Mouse (Mus musculus) liver, embryonic 16.5 days (tissue): ENCODE data around the gene Pbsn. TPM values are rescaled to one million over a fixed set of nuclear protein-coding genes. Genes with fewer than 3 reads are reported as not detected.
"Not testable (repeated sequence)": the region's sequence is repeated elsewhere in the genome, so short reads cannot be mapped to it uniquely, and the experiment has no call there.

Experiments used
- ATAC-seq: fragments of 200-750 bp; cut with Nextera tagmentation; 2 replicates; pipeline ENCODE4 v1.8.0; 2017; ENCODE audit warnings: low read depth, mild to moderate bottlenecking, moderate number of reproducible peaks, moderate library complexity
- H3K27ac ChIP-seq: fragments of 300-500 bp; sonication (generic); 2 replicates; pipeline ENCODE4 v1.5.1; 2014; ENCODE audit warnings: mild to moderate bottlenecking, low read length
- H3K27me3 ChIP-seq: fragments of 300-500 bp; sonication (generic); 2 replicates; pipeline ENCODE4 v1.6.1; 2014; ENCODE audit warnings: low read depth, low read length, mixed read lengths; ENCODE audit not compliant: control insufficient read depth, insufficient read depth
- H3K36me3 ChIP-seq: fragments of 300-500 bp; sonication (generic); 2 replicates; pipeline ENCODE4 v1.6.1; 2014; ENCODE audit warnings: mild to moderate bottlenecking; ENCODE audit not compliant: control insufficient read depth, insufficient read depth
- H3K4me1 ChIP-seq: fragments of 300-500 bp; sonication (generic); 2 replicates; pipeline ENCODE4 v1.6.1; 2014; ENCODE audit warnings: low read depth, low read length, mixed read lengths; ENCODE audit not compliant: control insufficient read depth
- H3K4me2 ChIP-seq: fragments of 300-500 bp; sonication (generic); 2 replicates; pipeline ENCODE4 v1.6.1; 2014; ENCODE audit warnings: low read depth, low read length, mixed read lengths
- H3K4me3 ChIP-seq: fragments of 300-500 bp; sonication (generic); 2 replicates; pipeline ENCODE4 v1.5.1; 2014; ENCODE audit warnings: low read depth, mild to moderate bottlenecking, low read length
- H3K9ac ChIP-seq: fragments of 300-500 bp; sonication (generic); 2 replicates; pipeline ENCODE4 v1.6.1; 2014; ENCODE audit warnings: low read depth, low read length
- H3K9me3 ChIP-seq: fragments of 300-500 bp; sonication (generic); replicated peaks from 2 replicates; pipeline ENCODE4 v1.6.1; 2016; ENCODE audit warnings: low read length; ENCODE audit not compliant: control insufficient read depth
- whole genome bisulfite sequencing: fragments of 180-500 bp; shearing (Covaris S2); extraction: QIAGEN DNeasy Blood & Tissue Kit; methylation state at CpG from one replicate; pipeline ENCODE4 v1.1.7; 2014; ENCODE audit not compliant: insufficient replicate concordance; 5-methylcytosine and 5-hydroxymethylcytosine counted together
- polyA plus RNA-seq: library from polyadenylated mRNA; unstranded; fragments of >200 nt; fragmentation: Nextera tagmentation; extraction: Ambion mirVana; gene quantifications from 2 replicates; pipeline ENCODE4 v1.2.1, GENCODE M21; 2015

The Pbsn gene
- not detected in 2 replicates for polyA plus RNA-seq

GRCm38 (mm10) chrX:77853523-77853922 lies at the start of gene Pbsn:
TSS of gene Pbsn (minus strand) at chrX:77853623.
- no peak for ATAC-seq
- 67% methylated on average over 1 of the region's 1 CpGs for WGBS
- Histone ChIP-seq H3K36me3 (no peaks in the 10 kb centered on the region), H3K4me3 (no peak within 1 kb of the TSS), H3K4me1 (no peaks in the 10 kb centered on the region), H3K27me3 (no peaks in the 10 kb centered on the region), H3K9ac (no peak within 1 kb of the TSS), H3K27ac (no peak within 1 kb of the TSS), H3K4me2 (no peak within 1 kb of the TSS), H3K9me3 (no peaks in the 10 kb centered on the region)

GRCm38 (mm10) chrX:77880033-77880432 lies 26.6 kb upstream of the Pbsn start:
- H3K36me3 ChIP-seq, ATAC-seq, H3K27ac ChIP-seq, H3K9me3 ChIP-seq, H3K4me1 ChIP-seq, H3K9ac ChIP-seq, H3K4me3 ChIP-seq, H3K4me2 ChIP-seq, H3K27me3 ChIP-seq: not testable (repeated sequence)
- WGBS, result 20% methylated on average over 2 of the region's 4 CpGs

- WGBS, result 76% methylated on average over 2 of the region's 2 CpGs
- not testable (repeated sequence) for H3K27ac ChIP-seq, H3K9ac ChIP-seq, H3K4me3 ChIP-seq, H3K27me3 ChIP-seq, H3K4me1 ChIP-seq, ATAC-seq, H3K9me3 ChIP-seq, H3K36me3 ChIP-seq, H3K4me2 ChIP-seq
Measured at GRCm38 (mm10) chrX:77864458-77864857, 11.0 kb upstream of the Pbsn start, which contains the start of gene Gm14744. TSS of gene Gm14744 (plus strand) at chrX:77864758.

DNA sequence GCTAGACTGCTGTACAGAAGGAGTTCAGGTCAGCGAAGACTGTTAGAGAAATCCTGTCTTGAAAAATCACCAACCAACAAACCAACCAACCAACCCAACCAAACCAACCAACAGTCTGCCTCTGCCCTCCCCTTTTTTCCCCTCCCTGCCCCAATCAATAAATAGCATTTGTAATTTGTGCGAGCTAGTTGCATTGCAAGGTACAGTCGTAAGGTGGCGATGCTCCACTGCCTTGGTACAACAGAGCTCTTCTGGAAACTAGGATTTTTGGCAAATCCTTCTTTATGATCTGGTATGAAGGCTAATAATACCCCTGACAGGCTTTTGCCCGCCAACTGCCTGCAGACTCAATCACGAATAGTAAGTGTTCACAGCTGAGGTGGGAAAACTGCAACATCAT lies 41.4 kb downstream of the Pbsn start:
- Histone ChIP-seq H3K27ac (no peak overlapping the region), H3K36me3 (no peaks in the 10 kb centered on the region), H3K9me3 (no peaks in the 10 kb centered on the region), H3K4me1 (no peaks in the 10 kb centered on the region), H3K4me3 (no peak overlapping the region), H3K27me3 (no peaks in the 10 kb centered on the region), H3K9ac (no peak overlapping the region), H3K4me2 (no peak overlapping the region)
- 48% methylated on average over 6 of the region's 6 CpGs for WGBS
- no peak for ATAC-seq

GRCm38 (mm10) chrX:77810608-77811206 lies 42.7 kb downstream of the Pbsn start:
- no peak overlapping the region for H3K9ac ChIP-seq

DNA sequence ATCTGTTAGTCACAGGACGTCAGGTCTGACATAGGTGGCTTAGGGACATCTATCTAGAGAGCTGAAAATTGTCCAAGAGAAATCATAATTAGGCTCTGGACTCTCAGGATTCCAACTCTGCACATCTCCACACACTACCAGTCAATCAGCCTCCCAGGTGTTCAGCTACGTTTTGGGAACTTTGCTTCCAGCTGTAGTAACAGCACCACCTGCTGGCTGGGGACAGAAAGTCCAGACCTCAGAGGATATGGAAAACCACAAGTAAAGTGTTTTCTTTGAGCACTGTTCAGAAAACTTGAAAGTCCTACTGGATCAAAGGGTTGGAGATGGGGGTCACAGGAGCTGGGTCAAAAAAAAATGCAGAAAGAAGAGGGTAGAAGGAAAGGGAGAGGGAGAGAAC lies 44.8 kb downstream of the Pbsn start:
- Histone ChIP-seq H3K9ac (no peak overlapping the region), H3K36me3 (no peaks in the 10 kb centered on the region), H3K4me2 (no peak overlapping the region), H3K27ac (no peak overlapping the region), H3K4me3 (no peak overlapping the region), H3K9me3 (no peaks in the 10 kb centered on the region), H3K4me1 (no peaks in the 10 kb centered on the region), H3K27me3 (no peaks in the 10 kb centered on the region)
- no peak for ATAC-seq
- 20% methylated on average over 2 of the region's 2 CpGs for WGBS

More at GRCm38 (mm10) chrX:77810608-77811206, 42.7 kb downstream of the Pbsn start:
- H3K27me3 ChIP-seq, result no peaks in the 10 kb centered on the region
- no peaks in the 10 kb centered on the region for H3K4me1 ChIP-seq
- no peak overlapping the region for H3K27ac ChIP-seq
- H3K4me2 ChIP-seq, result peak overlapping the region; percentile 35
- 23% methylated on average over 17 of the region's 17 CpGs for WGBS
- no peaks in the 10 kb centered on the region for H3K9me3 ChIP-seq
- H3K36me3 ChIP-seq, result no peaks in the 10 kb centered on the region
- H3K4me3 ChIP-seq, result peak overlapping the region; percentile 44
- ATAC-seq, result peak; percentile 41; the same call in 1 of the 2 replicates

- H3K4me2 ChIP-seq, result no peak overlapping the region
- no peak for ATAC-seq
- H3K9me3 ChIP-seq, result no peaks in the 10 kb centered on the region
- no peaks in the 10 kb centered on the region for H3K4me1 ChIP-seq
- H3K9ac ChIP-seq, result no peak overlapping the region
- no peak overlapping the region for H3K4me3 ChIP-seq
- no peak overlapping the region for H3K27ac ChIP-seq
- H3K36me3 ChIP-seq, result no peaks in the 10 kb centered on the region
- H3K27me3 ChIP-seq, result no peaks in the 10 kb centered on the region
- 53% methylated on average over 2 of the region's 2 CpGs for WGBS
Measured at GRCm38 (mm10) chrX:77802293-77802692, 51.1 kb downstream of the Pbsn start.

GRCm38 (mm10) chrX:77801543-77801942 lies 51.9 kb downstream of the Pbsn start:
- Histone ChIP-seq H3K27ac (no peak overlapping the region), H3K4me2 (no peak overlapping the region), H3K4me1 (no peaks in the 10 kb centered on the region), H3K27me3 (no peaks in the 10 kb centered on the region), H3K4me3 (no peak overlapping the region), H3K36me3 (no peaks in the 10 kb centered on the region), H3K9me3 (no peaks in the 10 kb centered on the region), H3K9ac (no peak overlapping the region)
- ATAC-seq, result no peak
- 15% methylated on average over 1 of the region's 1 CpGs for WGBS

- WGBS, result 57% methylated on average over 3 of the region's 3 CpGs
- no peak for ATAC-seq
- H3K4me3 ChIP-seq, result no peak overlapping the region
- H3K9ac ChIP-seq, result no peak overlapping the region
- no peaks in the 10 kb centered on the region for H3K36me3 ChIP-seq
- H3K4me2 ChIP-seq, result no peak overlapping the region
- H3K27ac ChIP-seq, result no peak overlapping the region
- H3K27me3 ChIP-seq, result no peaks in the 10 kb centered on the region
- H3K4me1 ChIP-seq, result no peaks in the 10 kb centered on the region
- no peaks in the 10 kb centered on the region for H3K9me3 ChIP-seq
Measured at GRCm38 (mm10) chrX:77799554-77799953, 53.9 kb downstream of the Pbsn start.
